Mouse (Mus musculus) stomach, postnatal 0 days (tissue): ENCODE measurements at regions not wholly inside any gene's neighbourhood (a gene's known extent, or its start where the extent isn't known, plus 50 kb on each side); places are given as distances from the start of the nearest gene placed in this dataset.

Source experiments
- ATAC-seq: fragments of 200-750 bp; cut with Nextera tagmentation; 2 replicates; pipeline ENCODE4 v1.8.0; 2017; ENCODE audit not compliant: low FRiP score, low TSS enrichment
- DNase-seq: peaks from one replicate; pipeline ENCODE4 v3.0.0-alpha.2; 2016; ENCODE audit warnings: low spot score
- H3K27ac ChIP-seq: fragments of 300-500 bp; sonication (generic); replicated peaks from 2 replicates; pipeline ENCODE4 v1.5.1; 2014; ENCODE audit warnings: mild to moderate bottlenecking, control low read depth
- H3K27me3 ChIP-seq: fragments of 300-500 bp; sonication (generic); 2 replicates; pipeline ENCODE4 v1.6.1; 2014; ENCODE audit warnings: low read length; ENCODE audit not compliant: control insufficient read depth, insufficient read depth
- H3K36me3 ChIP-seq: fragments of 300-500 bp; sonication (generic); 2 replicates; pipeline ENCODE4 v1.6.1; 2014; ENCODE audit warnings: low read length, mixed read lengths; ENCODE audit not compliant: control insufficient read depth, insufficient read depth
- H3K4me1 ChIP-seq: fragments of 300-500 bp; sonication (generic); replicated peaks from 2 replicates; pipeline ENCODE4 v1.6.1; 2014; ENCODE audit warnings: antibody characterized with exemption; ENCODE audit not compliant: control insufficient read depth, insufficient read depth
- H3K4me2 ChIP-seq: fragments of 300-500 bp; sonication (generic); replicated peaks from 2 replicates; pipeline ENCODE4 v1.6.1; 2014; ENCODE audit warnings: low read depth, mild to moderate bottlenecking, control low read depth, moderate library complexity
- H3K4me3 ChIP-seq: fragments of 300-500 bp; sonication (generic); 2 replicates; pipeline ENCODE4 v1.5.1; 2014; ENCODE audit warnings: low read depth, low read length, control low read depth
- H3K9ac ChIP-seq: fragments of 300-500 bp; sonication (generic); 2 replicates; pipeline ENCODE4 v1.6.1; 2014; ENCODE audit warnings: mild to moderate bottlenecking, low read length, control low read depth, mixed read lengths
- H3K9me3 ChIP-seq: fragments of 300-500 bp; sonication (generic); 2 replicates; pipeline ENCODE4 v1.6.1; 2016; ENCODE audit warnings: low read length; ENCODE audit not compliant: control insufficient read depth
- CTCF ChIP-seq: IDR thresholded peaks from 2 replicates; pipeline ENCODE4 v1.5.1; 2016; ENCODE audit warnings: antibody characterized with exemption, low read depth, mild to moderate bottlenecking, moderate library complexity
- EP300 ChIP-seq: optimal IDR thresholded peaks from 2 replicates; pipeline ENCODE3; 2016; ENCODE audit warnings: antibody characterized with exemption
- WGBS: fragments of 180-500 bp; shearing (Covaris S2); extraction: QIAGEN DNeasy Blood & Tissue Kit; methylation state at CpG from one replicate; pipeline ENCODE4 v1.1.7; 2014; 5-methylcytosine and 5-hydroxymethylcytosine counted together

DNA sequence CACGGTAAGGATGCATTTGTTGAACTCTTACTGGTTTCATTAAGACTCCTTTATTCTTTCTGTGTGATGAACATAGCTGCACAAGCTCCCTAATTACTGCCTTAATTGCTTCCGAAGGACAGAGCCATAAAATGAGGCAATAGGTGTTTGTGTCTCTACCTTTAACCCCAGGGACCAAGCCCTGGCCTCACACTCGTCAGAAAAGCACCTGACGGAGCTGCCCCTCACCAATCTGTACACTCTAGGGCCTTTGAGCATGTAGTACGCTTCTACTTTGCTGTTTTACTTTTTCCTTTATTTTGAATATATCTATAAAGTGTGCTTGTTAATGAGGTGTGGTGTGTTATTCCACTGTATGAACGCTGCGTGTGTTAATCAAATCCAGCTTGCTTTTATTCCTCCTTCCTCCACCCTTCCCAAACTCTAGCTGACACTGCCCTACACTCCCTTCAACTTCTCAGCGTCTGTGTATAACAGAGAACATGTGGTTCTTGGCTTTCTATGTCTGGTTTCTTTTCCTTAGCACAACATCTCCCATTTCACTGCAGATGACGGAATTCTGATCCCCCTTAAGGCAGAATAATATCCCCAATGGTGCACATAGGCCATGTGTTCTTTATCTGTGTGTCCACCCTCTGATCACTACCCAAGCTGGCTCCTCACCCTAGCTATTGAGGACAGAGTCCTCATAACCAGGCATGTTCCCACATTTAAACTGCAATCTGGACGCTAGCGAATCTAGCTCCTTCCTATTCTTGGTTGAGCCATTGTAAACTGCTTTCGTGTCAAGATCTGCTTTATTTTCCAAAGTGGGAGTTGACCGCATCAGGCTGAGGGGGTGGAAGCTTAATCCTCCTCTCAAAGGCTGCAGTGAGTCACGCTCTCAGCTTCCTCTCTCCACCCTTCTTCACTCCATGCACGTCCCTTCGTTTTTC lies 52.5 kb upstream of the Nfe2l2 start:
- DNase-seq: peak; percentile 45
- Histone ChIP-seq H3K9me3 (no peaks in the 10 kb centered on the region), H3K36me3 (no peaks in the 10 kb centered on the region), H3K4me1 (no peaks in the 10 kb centered on the region; the same call in none of the 2 replicates), H3K27me3 (no peaks in the 10 kb centered on the region), H3K27ac (peak overlapping the region; percentile 93), H3K4me2 (peak overlapping the region; percentile 31; the same call in 1 of the 2 replicates), H3K4me3 (no peak overlapping the region), H3K9ac (no peak overlapping the region)
- peak; percentile 83 for ATAC-seq
- 29% methylated on average over 16 of the region's 16 CpGs for whole genome bisulfite sequencing
- TF ChIP-seq EP300: no peak
- no peak for TF ChIP-seq CTCF

DNA sequence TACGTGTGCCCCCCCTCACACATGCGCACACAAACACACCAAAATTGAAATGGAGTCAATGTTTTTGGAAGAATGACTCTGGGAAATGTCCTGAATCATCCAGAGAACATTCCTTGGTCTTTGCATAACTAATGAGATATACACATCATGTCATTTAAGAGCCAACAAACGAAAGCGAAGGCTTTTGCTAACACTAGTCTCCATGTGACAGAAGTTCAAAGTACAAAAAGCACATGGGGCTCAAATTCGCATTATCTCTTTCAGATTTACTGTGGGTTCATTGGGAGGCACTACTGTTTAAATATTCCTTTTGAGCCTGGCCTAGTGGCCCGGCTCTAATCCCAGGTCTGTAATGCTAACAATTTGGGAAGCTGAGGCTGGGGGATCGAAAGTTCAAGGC lies 50.2 kb upstream of the Nfe2l2 start:
- Histone ChIP-seq H3K4me2 (no peak overlapping the region), H3K4me3 (no peak overlapping the region), H3K9ac (no peak overlapping the region), H3K9me3 (no peaks in the 10 kb centered on the region), H3K36me3 (no peaks in the 10 kb centered on the region), H3K4me1 (no peaks in the 10 kb centered on the region; the same call in none of the 2 replicates), H3K27me3 (no peaks in the 10 kb centered on the region), H3K27ac (no peak overlapping the region)
- WGBS: 55% methylated on average over 7 of the region's 7 CpGs
- DNase-seq (no peak), ATAC-seq (no peak)
- TF ChIP-seq CTCF: no peak
- TF ChIP-seq EP300: no peak
